Mouse (Mus musculus) hindbrain, embryonic 11.5 days (tissue): ENCODE measurements at regions not wholly inside any gene's neighbourhood (a gene's known extent, or its start where the extent isn't known, plus 50 kb on each side); places are given as distances from the start of the nearest gene placed in this dataset.

Experiments
- ATAC-seq: fragments of 200-750 bp; cut with Nextera tagmentation; 2 replicates; pipeline ENCODE4 v1.8.0; 2017; ENCODE audit warnings: mild to moderate bottlenecking, moderate TSS enrichment, moderate library complexity; ENCODE audit not compliant: low FRiP score
- DNase-seq: peaks from one replicate; pipeline ENCODE4 v3.0.0-alpha.2; 2015; ENCODE audit warnings: low spot score
- H3K27ac ChIP-seq: fragments of 300-500 bp; sonication (generic); 2 replicates; pipeline ENCODE4 v1.5.1; 2014; ENCODE audit warnings: mild to moderate bottlenecking, low read depth, low read length
- H3K27me3 ChIP-seq: fragments of 300-500 bp; sonication (generic); 2 replicates; pipeline ENCODE4 v1.6.1; 2014; ENCODE audit warnings: mild to moderate bottlenecking, low read length, moderate library complexity, mixed read lengths; ENCODE audit not compliant: control insufficient read depth, insufficient read depth
- H3K36me3 ChIP-seq: fragments of 300-500 bp; sonication (generic); 2 replicates; pipeline ENCODE4 v1.6.1; 2014; ENCODE audit warnings: mild to moderate bottlenecking, low read length, moderate library complexity, mixed read lengths; ENCODE audit not compliant: control insufficient read depth, insufficient read depth
- H3K4me1 ChIP-seq: fragments of 300-500 bp; sonication (generic); replicated peaks from 2 replicates; pipeline ENCODE4 v1.6.1; 2014; ENCODE audit warnings: low read length, mixed read lengths; ENCODE audit not compliant: control insufficient read depth, insufficient read depth
- H3K4me2 ChIP-seq: fragments of 300-500 bp; sonication (generic); replicated peaks from 2 replicates; pipeline ENCODE4 v1.6.1; 2014; ENCODE audit warnings: mild to moderate bottlenecking, low read depth, low read length
- H3K4me3 ChIP-seq: fragments of 300-500 bp; sonication (generic); 2 replicates; pipeline ENCODE4 v1.5.1; 2014; ENCODE audit warnings: low read depth, low read length
- H3K9ac ChIP-seq: fragments of 300-500 bp; sonication (generic); 2 replicates; pipeline ENCODE4 v1.6.1; 2014; ENCODE audit warnings: low read depth, low read length
- H3K9me3 ChIP-seq: fragments of 300-500 bp; sonication (generic); 2 replicates; pipeline ENCODE4 v1.6.1; 2016; ENCODE audit warnings: low read length; ENCODE audit not compliant: control insufficient read depth
- WGBS: fragments of 180-500 bp; shearing (Covaris S2); extraction: QIAGEN DNeasy Blood & Tissue Kit; methylation state at CpG from one replicate; pipeline ENCODE4 v1.1.7; 2014; 5-methylcytosine and 5-hydroxymethylcytosine counted together

- no peaks in the 10 kb centered on the region for H3K4me1 ChIP-seq
- H3K4me3 ChIP-seq: no peak overlapping the region
- DNase-seq (no peak), ATAC-seq (no peak)
- no peaks in the 10 kb centered on the region for H3K27me3 ChIP-seq
- no peaks in the 10 kb centered on the region for H3K9me3 ChIP-seq
- H3K36me3 ChIP-seq: no peaks in the 10 kb centered on the region
- no peak overlapping the region for H3K9ac ChIP-seq
- H3K4me2 ChIP-seq: no peak overlapping the region
- H3K27ac ChIP-seq: no peak overlapping the region
Measured at GRCm38 (mm10) chr6:135563766-135564165, 201.4 kb downstream of the Emp1 start.

GRCm38 (mm10) chr6:135569086-135569485, 206.7 kb downstream of the Emp1 start:
- no peak overlapping the region for H3K9ac ChIP-seq
- 64% methylated on average over 1 of the region's 1 CpGs for WGBS

GRCm38 (mm10) chr6:135575294-135575693, 212.9 kb downstream of the Emp1 start:
- Histone ChIP-seq H3K4me3 (no peak overlapping the region), H3K9me3 (no peaks in the 10 kb centered on the region), H3K27ac (no peak overlapping the region), H3K36me3 (no peaks in the 10 kb centered on the region), H3K27me3 (no peaks in the 10 kb centered on the region), H3K4me2 (no peak overlapping the region), H3K4me1 (no peaks in the 10 kb centered on the region), H3K9ac (no peak overlapping the region)
- 85% methylated on average over 2 of the region's 2 CpGs for WGBS
- ATAC-seq (no peak), DNase-seq (no peak)

More at GRCm38 (mm10) chr6:135569086-135569485, 206.7 kb downstream of the Emp1 start:
- Histone ChIP-seq H3K27ac (no peak overlapping the region), H3K9me3 (no peaks in the 10 kb centered on the region), H3K4me3 (no peak overlapping the region), H3K36me3 (no peaks in the 10 kb centered on the region), H3K27me3 (no peaks in the 10 kb centered on the region), H3K4me2 (no peak overlapping the region), H3K4me1 (no peaks in the 10 kb centered on the region)
- no peak for ATAC-seq
- no peak for DNase-seq

- whole genome bisulfite sequencing: 78% methylated on average over 8 of the region's 8 CpGs
- Histone ChIP-seq H3K27ac (no peak overlapping the region), H3K9me3 (no peaks in the 10 kb centered on the region), H3K9ac (no peak overlapping the region), H3K4me3 (no peak overlapping the region), H3K4me1 (no peaks in the 10 kb centered on the region), H3K36me3 (no peaks in the 10 kb centered on the region), H3K4me2 (no peak overlapping the region), H3K27me3 (no peaks in the 10 kb centered on the region)
- ATAC-seq: no peak
- DNase-seq: no peak
Measured at GRCm38 (mm10) chr6:135578728-135579127, 216.4 kb downstream of the Emp1 start.

- no peak overlapping the region for H3K4me2 ChIP-seq
- H3K4me3 ChIP-seq: no peak overlapping the region
- H3K27ac ChIP-seq: no peak overlapping the region
- DNase-seq: no peak
- no peaks in the 10 kb centered on the region for H3K4me1 ChIP-seq
- no peak for ATAC-seq
- H3K9ac ChIP-seq: no peak overlapping the region
- H3K9me3 ChIP-seq: no peaks in the 10 kb centered on the region
- 54% methylated on average over 2 of the region's 2 CpGs for WGBS
- no peaks in the 10 kb centered on the region for H3K27me3 ChIP-seq
- no peaks in the 10 kb centered on the region for H3K36me3 ChIP-seq
Measured at GRCm38 (mm10) chr6:135582567-135582966, 220.2 kb downstream of the Emp1 start.

DNA sequence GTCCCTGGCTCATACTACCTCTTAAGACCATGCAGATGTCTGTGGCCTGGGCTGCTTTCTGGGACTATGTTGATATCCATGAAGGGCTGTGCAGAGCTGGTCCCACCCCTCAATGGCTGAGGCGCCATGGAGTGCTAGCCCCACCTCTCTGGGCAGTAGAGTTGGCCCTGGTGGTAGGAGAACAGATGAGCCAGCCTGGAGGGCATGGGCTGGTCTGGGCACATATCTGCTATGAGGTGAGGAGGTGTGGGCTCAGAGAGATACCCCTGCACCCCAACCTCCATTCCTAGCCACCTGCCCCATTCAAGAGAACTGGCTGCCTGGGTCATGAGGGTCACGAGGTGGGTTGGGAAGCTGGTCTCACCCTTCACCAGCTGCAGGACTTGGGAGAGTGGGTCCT, 222.4 kb downstream of the Emp1 start:
- Histone ChIP-seq H3K4me2 (no peak overlapping the region), H3K9me3 (no peaks in the 10 kb centered on the region), H3K4me1 (no peaks in the 10 kb centered on the region), H3K36me3 (no peaks in the 10 kb centered on the region), H3K4me3 (no peak overlapping the region), H3K9ac (no peak overlapping the region), H3K27me3 (no peaks in the 10 kb centered on the region), H3K27ac (no peak overlapping the region)
- ATAC-seq (no peak), DNase-seq (no peak)
- 100% methylated on average over 2 of the region's 2 CpGs for WGBS

- no peaks in the 10 kb centered on the region for H3K27me3 ChIP-seq
- no peak overlapping the region for H3K4me3 ChIP-seq
- H3K4me1 ChIP-seq: no peaks in the 10 kb centered on the region
- H3K36me3 ChIP-seq: no peaks in the 10 kb centered on the region
- DNase-seq (no peak), ATAC-seq (no peak)
- no peaks in the 10 kb centered on the region for H3K9me3 ChIP-seq
- H3K9ac ChIP-seq: no peak overlapping the region
- no peak overlapping the region for H3K27ac ChIP-seq
- H3K4me2 ChIP-seq: no peak overlapping the region
Measured at GRCm38 (mm10) chr6:135590084-135590483, 227.7 kb downstream of the Emp1 start.

DNA sequence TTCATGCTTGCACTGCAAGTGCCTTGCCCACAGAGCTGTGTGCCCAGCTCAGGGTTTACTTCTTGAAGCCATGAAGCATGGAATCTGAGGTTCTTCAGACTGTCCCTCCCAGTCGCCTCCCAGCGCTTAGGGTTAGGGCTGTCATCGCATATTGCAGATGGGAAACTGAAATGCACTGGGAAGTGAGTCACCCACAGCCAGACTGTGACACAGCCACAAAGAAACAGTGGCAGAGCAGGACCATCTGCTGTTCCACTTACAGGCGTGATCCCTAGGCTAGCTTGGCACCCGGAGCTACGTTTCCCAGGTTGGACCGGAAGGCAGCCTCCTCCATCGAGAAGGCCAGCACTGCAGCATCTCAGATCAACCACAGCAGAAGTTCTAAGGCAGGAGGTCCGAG, 228.7 kb downstream of the Emp1 start:
- DNase-seq (no peak), ATAC-seq (no peak)
- Histone ChIP-seq H3K4me1 (no peaks in the 10 kb centered on the region), H3K36me3 (no peaks in the 10 kb centered on the region), H3K9ac (no peak overlapping the region), H3K9me3 (no peaks in the 10 kb centered on the region), H3K4me2 (no peak overlapping the region), H3K27me3 (no peaks in the 10 kb centered on the region), H3K4me3 (no peak overlapping the region), H3K27ac (no peak overlapping the region)
- WGBS: 86% methylated on average over 9 of the region's 9 CpGs

DNA sequence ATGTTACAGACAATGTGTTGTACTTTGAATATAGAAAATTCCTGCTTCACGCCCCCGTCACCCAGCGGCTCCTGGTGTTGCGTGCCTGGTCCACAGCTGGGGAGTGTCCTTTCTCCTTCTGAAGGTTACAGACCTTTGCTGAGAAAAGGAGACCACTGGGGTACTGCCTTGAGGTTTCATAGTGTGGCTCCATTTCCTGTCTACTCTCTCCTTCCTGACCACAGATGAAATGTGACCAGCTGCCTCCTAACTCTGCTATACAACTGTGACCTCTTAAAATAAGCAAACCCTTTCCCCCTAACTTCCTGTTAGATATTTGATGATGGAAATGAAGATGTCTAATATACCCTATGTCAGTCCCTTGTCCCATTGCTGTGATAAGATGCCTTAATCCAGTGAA, 234.0 kb downstream of the Emp1 start:
- WGBS: 92% methylated on average over 4 of the region's 4 CpGs

More for the DNA sequence above, 234.0 kb downstream of the Emp1 start:
- Histone ChIP-seq H3K9me3 (no peaks in the 10 kb centered on the region), H3K27ac (no peak overlapping the region), H3K4me3 (no peak overlapping the region), H3K4me2 (no peak overlapping the region), H3K27me3 (no peaks in the 10 kb centered on the region), H3K9ac (no peak overlapping the region), H3K4me1 (no peaks in the 10 kb centered on the region), H3K36me3 (no peaks in the 10 kb centered on the region)
- DNase-seq (no peak), ATAC-seq (no peak)
